Mouse (Mus musculus) mouse trophoblast stem cell (cell line): ENCODE results near the gene Ddx25.

Source experiments
- in situ Hi-C, 2 experiments: fragments of 300-500 bp; cut with MseI, MboI; formaldehyde crosslinking; loops; 2 replicates in 1 of 2; 3 replicates in 1 of 2; pipeline ENCODE4 v1.15.1; 2025

The Ddx25 gene

DNA sequence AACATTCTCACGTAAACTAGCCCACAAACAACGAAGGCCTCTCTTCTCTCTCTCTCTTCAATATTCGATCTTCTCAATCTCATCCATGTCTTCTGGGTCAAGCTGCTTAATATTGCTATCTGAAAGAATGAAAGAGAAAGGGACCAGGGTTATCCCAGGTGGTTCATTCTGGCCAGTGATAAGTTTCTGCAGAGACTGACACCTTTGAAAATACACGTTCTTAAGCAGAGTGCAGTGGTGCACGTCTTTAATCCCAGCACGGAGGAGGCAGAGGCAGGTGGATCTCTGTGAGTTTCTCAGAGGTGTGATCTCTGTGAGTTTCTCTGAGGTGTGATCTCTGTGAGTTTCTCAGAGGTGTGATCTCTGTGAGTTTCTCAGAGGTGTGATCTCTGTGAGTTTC lies 16.4 kb downstream of the Ddx25 start:
- in situ Hi-C loops, result loop anchor here in 1 of 2 experiments (5.0 kb wide), 1 partner anchor 260 kb away; no protein-coding TSS in a partner anchor

DNA sequence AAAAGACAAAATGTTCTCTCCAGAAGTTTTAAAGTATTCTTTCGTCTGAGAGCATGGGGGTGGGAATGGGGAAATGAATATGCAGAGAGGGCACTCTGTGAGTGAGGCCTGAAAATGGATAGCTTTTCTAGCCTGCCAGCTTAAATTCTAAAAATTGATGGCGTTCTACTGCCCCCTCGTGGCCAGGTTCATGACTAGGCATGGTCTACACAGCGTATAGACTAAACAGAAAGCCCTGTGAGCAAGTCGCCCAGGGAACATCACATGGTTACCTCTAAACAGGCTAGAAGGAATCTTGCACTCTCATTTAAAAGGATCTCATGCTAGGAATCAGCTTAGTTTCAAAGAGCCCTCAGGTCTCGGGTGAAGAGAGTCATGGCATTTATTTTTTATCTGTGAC lies 16.8 kb downstream of the Ddx25 start:
- in situ Hi-C loops, result loop anchor here in 1 of 2 experiments (5.0 kb wide), 1 partner anchor 259 kb away; no protein-coding TSS in a partner anchor

- in situ Hi-C loops, result loop anchor here in 1 of 2 experiments (5.0 kb wide), 1 partner anchor 259 kb away; no protein-coding TSS in a partner anchor
Observed at GRCm38 (mm10) chr9:35541024-35541423, 17.3 kb downstream of the Ddx25 start.

GRCm38 (mm10) chr9:35539001-35539750 lies 19.2 kb downstream of the Ddx25 start:
- in situ Hi-C loops, result loop anchor here in 1 of 2 experiments (5.0 kb wide), 1 partner anchor 257 kb away; no protein-coding TSS in a partner anchor

DNA sequence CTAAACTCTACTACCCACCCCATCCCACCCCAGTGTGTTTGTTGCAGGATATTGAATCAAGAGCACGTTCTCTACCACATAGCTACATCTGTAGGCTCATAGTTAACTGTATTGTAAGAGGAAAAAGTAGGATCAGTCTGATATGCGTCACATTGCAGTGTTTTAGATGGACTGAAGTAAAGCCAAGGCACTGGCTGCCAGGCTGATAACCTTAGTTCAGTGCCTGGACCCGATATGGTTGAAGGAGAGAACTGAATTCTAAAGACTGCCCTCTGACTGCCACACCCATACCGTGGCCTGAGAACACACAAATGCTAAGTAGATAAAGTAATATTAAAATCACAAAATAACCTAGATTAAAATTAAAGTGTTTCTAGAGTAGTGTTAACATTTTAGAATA lies 22.5 kb downstream of the Ddx25 start:
- in situ Hi-C loops, result loop anchor here in 1 of 2 experiments (5.0 kb wide), 1 partner anchor 254 kb away; no protein-coding TSS in a partner anchor

GRCm38 (mm10) chr9:35535110-35535509 lies 23.2 kb downstream of the Ddx25 start:
- in situ Hi-C loops, result loop anchor here in 1 of 2 experiments (5.0 kb wide), 1 partner anchor 253 kb away; no protein-coding TSS in a partner anchor

DNA sequence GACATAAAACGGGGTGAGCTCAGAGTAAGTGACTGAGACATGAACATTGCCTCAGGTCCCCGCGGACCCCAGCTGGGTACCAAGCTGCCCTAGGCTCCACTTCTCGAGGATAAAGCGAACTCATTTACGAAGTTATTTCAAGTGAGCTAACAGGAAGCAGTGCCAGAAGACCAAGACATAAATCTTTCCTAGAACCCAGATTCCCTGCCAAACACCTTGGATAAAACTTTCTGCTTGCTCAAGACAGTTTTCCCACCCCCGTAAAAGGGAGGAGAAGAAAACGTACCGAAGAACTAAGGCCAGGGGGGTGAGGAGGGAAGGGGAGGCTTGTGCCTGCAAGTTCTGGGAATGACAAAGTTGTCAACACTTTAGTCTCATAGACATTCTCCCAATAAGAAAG lies 25.1 kb downstream of the Ddx25 start:
- in situ Hi-C loops, result no loop called here

GRCm38 (mm10) chr9:35529796-35530195 lies 28.5 kb downstream of the Ddx25 start:
- in situ Hi-C loops, result no loop called here

DNA sequence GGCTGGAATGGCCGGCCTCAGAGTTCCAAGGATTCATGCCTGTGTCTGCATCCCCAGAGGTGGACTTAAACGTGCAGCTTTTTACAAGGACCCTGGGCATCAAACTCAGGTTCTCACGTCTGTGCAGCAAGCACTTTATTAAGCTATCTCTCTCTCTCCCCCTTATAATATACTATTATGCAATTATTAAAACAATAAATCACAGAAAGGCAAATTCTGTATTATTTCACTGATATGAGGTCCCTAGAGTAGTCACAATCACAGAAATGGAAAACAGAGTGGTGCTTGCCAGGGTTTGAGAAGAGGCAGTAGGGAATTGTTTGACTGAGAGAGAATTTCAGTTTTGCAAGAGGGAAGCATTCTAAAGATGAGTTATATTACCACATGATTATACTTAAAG lies 29.2 kb downstream of the Ddx25 start:
- in situ Hi-C loops, result no loop called here

GRCm38 (mm10) chr9:35523941-35524411 lies 34.4 kb downstream of the Ddx25 start:
- in situ Hi-C loops, result no loop called here

- in situ Hi-C loops, result no loop called here
Observed at GRCm38 (mm10) chr9:35523541-35523940, 34.8 kb downstream of the Ddx25 start.

GRCm38 (mm10) chr9:35522821-35523515 lies 35.4 kb downstream of the Ddx25 start:
- in situ Hi-C loops, result no loop called here

GRCm38 (mm10) chr9:35522241-35522640 lies 36.1 kb downstream of the Ddx25 start:
- in situ Hi-C loops, result no loop called here

DNA sequence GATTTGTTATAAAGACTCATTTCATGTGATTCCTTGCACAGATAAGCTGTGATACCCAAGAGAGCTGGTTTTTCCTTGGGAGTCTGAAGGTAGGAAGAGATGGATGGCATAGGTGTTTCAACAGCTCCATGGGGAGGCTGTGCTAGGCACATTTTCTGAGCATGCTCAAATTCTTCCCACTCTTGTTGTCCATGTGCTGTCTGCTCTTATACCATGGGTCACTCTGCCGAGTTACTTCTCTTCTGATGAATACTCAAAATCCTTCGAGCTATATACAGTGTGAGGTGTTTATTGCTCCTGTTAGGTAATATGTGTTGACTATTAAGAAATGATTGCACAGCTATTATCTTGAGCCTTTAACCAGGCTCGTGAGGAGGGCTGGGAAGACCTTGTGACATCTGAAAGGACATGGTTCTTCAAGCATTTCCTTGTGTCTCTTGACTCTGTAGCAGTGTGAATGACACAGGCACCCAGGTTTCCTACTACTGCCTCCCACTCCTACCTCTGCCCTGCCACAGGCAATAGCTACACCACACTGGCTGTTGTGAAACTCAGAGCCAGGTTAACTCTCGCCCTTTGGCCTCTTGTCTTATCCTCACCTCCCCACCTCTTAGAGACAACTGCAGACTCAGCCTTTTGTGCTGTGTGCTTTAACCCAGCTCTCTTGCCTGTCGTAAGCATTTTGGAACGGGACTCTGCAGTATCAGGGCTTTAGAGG lies 37.5 kb downstream of the Ddx25 start:
- in situ Hi-C loops, result no loop called here

DNA sequence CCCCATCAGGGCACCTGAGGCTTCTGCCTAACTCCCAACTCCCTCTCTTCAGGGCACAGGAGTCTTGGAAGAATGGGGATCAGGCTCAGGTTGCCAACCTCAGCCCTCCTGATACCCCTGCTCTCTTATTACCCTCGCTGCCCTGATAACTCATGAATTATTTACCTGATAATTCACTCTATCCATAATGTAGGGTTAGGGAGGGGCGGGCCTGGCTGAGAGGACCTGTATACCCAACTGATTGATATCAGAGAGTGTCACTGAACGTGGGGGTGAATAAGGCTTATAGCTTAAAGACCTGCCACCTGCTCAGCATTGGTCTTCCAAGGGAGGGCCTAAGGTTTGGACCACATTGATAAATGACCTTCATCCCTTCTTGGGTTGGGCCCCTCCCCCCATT lies 40.2 kb downstream of the Ddx25 start, which contains the start of gene Gm1113:
Gene Gm1113, minus strand, starts transcription at position 101 of the 400 bp plus-strand sequence.
- in situ Hi-C loops, result no loop called here

DNA sequence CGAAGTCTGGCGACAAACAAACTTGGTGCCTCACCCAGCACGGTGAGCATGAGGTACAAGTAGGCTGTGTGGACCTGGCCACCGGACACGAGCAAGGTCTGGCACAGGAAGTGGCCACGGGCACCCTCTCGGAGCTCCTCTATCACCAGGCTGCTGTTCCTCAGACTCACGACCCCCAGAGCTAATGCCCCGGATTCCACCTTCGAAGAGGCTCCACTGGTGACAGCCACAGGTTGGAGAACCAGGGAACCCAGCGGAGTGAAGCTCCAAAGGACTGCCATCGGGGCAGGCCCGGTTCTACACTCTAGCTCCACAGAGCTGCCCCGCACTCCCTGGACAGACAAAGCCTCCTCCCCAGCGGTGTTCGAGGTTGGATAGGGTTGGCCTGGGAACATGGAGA lies 41.6 kb downstream of the Ddx25 start:
- in situ Hi-C loops, result no loop called here

DNA sequence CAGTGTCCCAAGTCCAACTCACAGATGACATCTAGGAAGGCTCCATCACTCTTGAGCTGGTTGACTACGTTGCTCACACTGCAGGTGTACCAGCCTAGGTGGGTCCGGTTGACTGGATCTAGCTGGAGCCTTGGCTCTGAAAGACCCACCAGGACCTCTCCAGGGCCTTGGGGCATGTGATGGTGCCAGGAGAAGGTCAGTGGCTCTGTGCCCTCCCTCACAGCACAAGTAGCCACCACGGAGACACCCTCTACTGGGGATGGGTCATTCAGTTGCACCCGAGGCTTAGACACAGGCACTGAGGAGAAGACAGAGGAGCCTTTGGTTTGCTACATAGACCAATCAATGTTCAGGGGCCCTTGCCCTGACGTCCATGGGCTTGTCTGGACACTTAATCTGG lies 42.1 kb downstream of the Ddx25 start:
- in situ Hi-C loops, result no loop called here

DNA sequence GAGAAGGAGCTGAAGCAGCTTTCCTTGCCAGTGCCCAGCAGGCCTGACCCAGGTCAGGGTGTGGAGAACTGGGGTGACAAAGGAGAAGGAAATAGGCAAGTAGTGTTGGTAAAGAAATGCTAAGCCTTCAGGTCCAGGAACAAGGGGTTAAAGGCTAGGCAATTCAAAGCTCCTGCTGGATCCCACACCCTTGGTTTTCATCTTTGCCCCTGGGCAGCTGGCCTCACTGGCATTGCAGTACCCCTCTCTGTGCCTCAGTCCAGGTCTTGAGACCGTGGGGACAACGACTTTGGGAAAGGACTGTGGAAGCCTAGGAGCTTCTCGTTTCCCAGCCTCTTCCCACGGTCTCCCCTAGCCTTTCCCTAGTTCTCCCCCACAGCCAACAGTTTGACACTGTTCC lies 44.4 kb downstream of the Ddx25 start:
- in situ Hi-C loops, result no loop called here

DNA sequence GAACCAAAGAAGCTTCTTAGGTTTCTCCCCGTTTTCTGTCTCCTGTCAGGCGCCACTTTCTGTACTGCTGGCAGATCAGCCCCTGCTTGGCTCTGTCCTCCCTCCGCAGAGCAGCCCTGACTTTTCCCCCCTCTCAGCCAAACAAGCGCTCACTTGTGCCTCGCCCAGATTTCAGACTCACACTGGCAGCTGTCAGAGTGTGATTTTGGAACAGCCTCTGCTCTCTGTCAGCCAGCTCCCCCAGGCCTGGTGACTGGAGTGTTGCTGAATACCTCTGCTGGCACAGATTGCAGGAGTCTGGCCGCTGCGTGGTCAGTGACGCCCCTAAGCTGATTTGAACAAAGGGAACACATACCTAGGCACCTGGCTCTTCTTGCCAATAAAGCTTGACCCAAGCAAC lies 50.1 kb downstream of the Ddx25 start:
- in situ Hi-C loops, result no loop called here

GRCm38 (mm10) chr9:35502361-35503000 lies 55.8 kb downstream of the Ddx25 start:
- in situ Hi-C loops, result no loop called here

GRCm38 (mm10) chr9:35499946-35500345 lies 58.4 kb downstream of the Ddx25 start:
- in situ Hi-C loops, result no loop called here
